Mouse (Mus musculus) midbrain, embryonic 15.5 days (tissue): ENCODE data around the gene Cldn34d. TPM values are rescaled to one million over a fixed set of nuclear protein-coding genes. Genes with fewer than 3 reads are reported as not detected.

ENCODE experiments used
- ATAC-seq: fragments of 200-750 bp; cut with Nextera tagmentation; replicated peaks from 2 replicates; pipeline ENCODE4 v1.8.0; 2017; ENCODE audit warnings: moderate TSS enrichment
- H3K27ac ChIP-seq: fragments of 300-500 bp; sonication (generic); 2 replicates; pipeline ENCODE4 v1.5.1; 2015; ENCODE audit warnings: mild to moderate bottlenecking, inconsistent platforms
- H3K27me3 ChIP-seq: fragments of 300-500 bp; sonication (generic); replicated peaks from 2 replicates; pipeline ENCODE4 v1.6.1; 2015; ENCODE audit warnings: inconsistent platforms
- H3K36me3 ChIP-seq: fragments of 300-500 bp; sonication (generic); replicated peaks from 2 replicates; pipeline ENCODE4 v1.6.1; 2015; ENCODE audit warnings: inconsistent platforms
- H3K4me1 ChIP-seq: fragments of 300-500 bp; sonication (generic); 2 replicates; pipeline ENCODE4 v1.6.1; 2015; ENCODE audit warnings: inconsistent platforms
- H3K4me2 ChIP-seq: fragments of 300-500 bp; sonication (generic); 2 replicates; pipeline ENCODE4 v1.6.1; 2015; ENCODE audit warnings: inconsistent platforms, mild to moderate bottlenecking, moderate library complexity
- H3K4me3 ChIP-seq: fragments of 300-500 bp; sonication (generic); 2 replicates; pipeline ENCODE4 v1.5.1; 2015; ENCODE audit warnings: mild to moderate bottlenecking, inconsistent platforms
- H3K9ac ChIP-seq: fragments of 300-500 bp; sonication (generic); 2 replicates; pipeline ENCODE4 v1.6.1; 2015; ENCODE audit warnings: mild to moderate bottlenecking, inconsistent platforms
- H3K9me3 ChIP-seq: fragments of 300-500 bp; sonication (generic); 2 replicates; pipeline ENCODE4 v1.6.1; 2016; ENCODE audit warnings: inconsistent platforms
- WGBS: fragments of 180-500 bp; shearing (Covaris S2); methylation state at CpG from one replicate; pipeline ENCODE4 v1.1.7; 2015; ENCODE audit warnings: mixed read lengths; 5-methylcytosine and 5-hydroxymethylcytosine counted together
- polyA plus RNA-seq: library from polyadenylated mRNA; unstranded; fragments of >200 nt; fragmentation: Nextera tagmentation; extraction: Ambion mirVana; gene quantifications from 2 replicates; pipeline ENCODE4 v1.2.1, GENCODE M21; 2015

The Cldn34d gene
- polyA plus RNA-seq: not detected in 2 replicates

- Histone ChIP-seq H3K27me3 (no peaks in the 10 kb centered on the region), H3K9me3 (peaks cover 5% of the 10 kb centered on the region), H3K4me2 (no peak within 1 kb of the TSS), H3K4me1 (no peaks in the 10 kb centered on the region), H3K9ac (no peak within 1 kb of the TSS), H3K4me3 (no peak within 1 kb of the TSS), H3K27ac (no peak within 1 kb of the TSS), H3K36me3 (no peaks in the 10 kb centered on the region)
- WGBS: 78% methylated on average over 1 of the region's 1 CpGs
- ATAC-seq: no peak
These were observed at the start of gene Cldn34d for GRCm38 (mm10) chrX:76602824-76603223. TSS of gene Cldn34d (minus strand) at chrX:76602924.

- H3K27ac ChIP-seq: no peak overlapping the region
- H3K4me2 ChIP-seq: no peak overlapping the region
- ATAC-seq: peak; percentile 100
- H3K27me3 ChIP-seq: no peaks in the 10 kb centered on the region
- H3K9me3 ChIP-seq: peaks cover 5% of the 10 kb centered on the region
- H3K4me1 ChIP-seq: no peaks in the 10 kb centered on the region
- no peak overlapping the region for H3K4me3 ChIP-seq
- no peaks in the 10 kb centered on the region for H3K36me3 ChIP-seq
- H3K9ac ChIP-seq: no peak overlapping the region
- whole genome bisulfite sequencing: 62% methylated on average over 6 of the region's 6 CpGs
These were observed 4.1 kb downstream of the Cldn34d start for GRCm38 (mm10) chrX:76598459-76599206.

Other genes with a start within 250 kb of the Cldn34d start
- gene Cldn34b4, start 209.6 kb downstream of the Cldn34d start, polyA plus RNA-seq: not detected in 2 replicates